ENCODE assay signal across 11 mouse cellular contexts in genomic region chr11:69623006-69623405, GRCm38 (mm10). TPM values are rescaled to one million over a fixed set of nuclear protein-coding genes. Genes with fewer than 3 reads are reported as not detected.
A peak's percentile ranks its signal among the peaks of the same experiment; 100 is the strongest.
DNase-seq lines count a peak whose midpoint lies in the region; ATAC-seq lines count a peak whose summit lies in the region.
"Had no signal": no experiment of that assay in that cellular context is flagged by ENCODE, and none has a peak within 500 bp of the region (broad histone marks: within the 10 kb centered on the region; RNA-seq: fewer than 3 reads in every experiment).

No protein-coding gene starts in this region.

- H3K27me3 ChIP-seq in kidney, embryonic 14.5 days (ENCODE audit: control insufficient read depth, insufficient read depth, low read length): no peaks in the 10 kb centered on the region
- H3K27me3 ChIP-seq in embryonic facial prominence, embryonic 13.5 days: no peaks in the 10 kb centered on the region
- H3K27me3 ChIP-seq in intestine, embryonic 15.5 days (replicated peaks): no peaks in the 10 kb centered on the region
- H3K27me3 ChIP-seq in midbrain, embryonic 16.5 days (ENCODE audit: control insufficient read depth, insufficient read depth, low read depth, low read length): no peaks in the 10 kb centered on the region

- ATAC-seq in kidney, embryonic 14.5 days (ENCODE audit: low FRiP score, low TSS enrichment): no peak
- no peak for ATAC-seq in embryonic facial prominence, embryonic 13.5 days (ENCODE audit: insufficient number of reproducible peaks, insufficient read depth, low FRiP score, low TSS enrichment, low read depth)
- no peak for ATAC-seq in intestine, embryonic 15.5 days
- no peak for ATAC-seq in midbrain, embryonic 16.5 days
- no peak for ATAC-seq in monocyte, adult 5-6 weeks (replicated peaks; ENCODE audit: insufficient number of reproducible peaks, low FRiP score, low TSS enrichment, poor library complexity, severe bottlenecking)

- H3K9me3 ChIP-seq in kidney, embryonic 14.5 days (ENCODE audit: control insufficient read depth, low read length): no peaks in the 10 kb centered on the region
- no peaks in the 10 kb centered on the region for H3K9me3 ChIP-seq in embryonic facial prominence, embryonic 13.5 days
- no peaks in the 10 kb centered on the region for H3K9me3 ChIP-seq in intestine, embryonic 15.5 days
- no peaks in the 10 kb centered on the region for H3K9me3 ChIP-seq in midbrain, embryonic 16.5 days (replicated peaks; ENCODE audit: control insufficient read depth, low read length, poor library complexity, severe bottlenecking)

- H3K27ac ChIP-seq in kidney, embryonic 14.5 days (ENCODE audit: low read depth, low read length): no peak overlapping the region
- H3K27ac ChIP-seq in embryonic facial prominence, embryonic 13.5 days: no peak overlapping the region
- H3K27ac ChIP-seq in intestine, embryonic 15.5 days: no peak overlapping the region
- H3K27ac ChIP-seq in midbrain, embryonic 16.5 days (ENCODE audit: low read length): no peak overlapping the region

- DNase-seq in kidney, adult 18-20 months: no peak
- no peak for DNase-seq in ovary, adult 18-20 months (ENCODE audit: low spot score)
- DNase-seq in adrenal gland, postnatal 4 days (ENCODE audit: low spot score in 2 of 2): no peak
- DNase-seq: heart, postnatal 36 days; right cerebral cortex, postnatal 25 days had no signal

- no peaks in the 10 kb centered on the region; the same call in 1 of the 2 replicates for H3K4me1 ChIP-seq in kidney, embryonic 14.5 days (ENCODE audit: control insufficient read depth, insufficient read depth, low read length)
- peaks cover 9% of the 10 kb centered on the region; the same call in 1 of the 2 replicates for H3K4me1 ChIP-seq in embryonic facial prominence, embryonic 13.5 days
- H3K4me1 ChIP-seq in intestine, embryonic 15.5 days (replicated peaks): peaks cover 10% of the 10 kb centered on the region; the same call in 1 of the 2 replicates
- peaks cover 10% of the 10 kb centered on the region for H3K4me1 ChIP-seq in midbrain, embryonic 16.5 days (ENCODE audit: control insufficient read depth, insufficient read depth, low read length)

- peak overlapping the region; percentile 71 for H3K4me2 ChIP-seq in kidney, embryonic 14.5 days (replicated peaks; ENCODE audit: low read depth, low read length)
- H3K4me2 ChIP-seq in embryonic facial prominence, embryonic 13.5 days: peak overlapping the region; percentile 64
- peak overlapping the region; percentile 81 for H3K4me2 ChIP-seq in intestine, embryonic 15.5 days (replicated peaks)
- H3K4me2 ChIP-seq in midbrain, embryonic 16.5 days (ENCODE audit: low read length): peak overlapping the region; percentile 75

- peak overlapping the region; percentile 67; the same call in 1 of the 2 replicates for H3K9ac ChIP-seq in kidney, embryonic 14.5 days (ENCODE audit: low read depth, low read length)
- H3K9ac ChIP-seq in embryonic facial prominence, embryonic 13.5 days: peak overlapping the region; percentile 79
- H3K9ac ChIP-seq in intestine, embryonic 15.5 days: no peak overlapping the region
- H3K9ac ChIP-seq in midbrain, embryonic 16.5 days (ENCODE audit: low read depth, low read length): peak overlapping the region; percentile 80; the same call in 1 of the 2 replicates

- H3K36me3 ChIP-seq in kidney, embryonic 14.5 days (ENCODE audit: control insufficient read depth, insufficient read depth, low read length): no peaks in the 10 kb centered on the region
- H3K36me3 ChIP-seq in embryonic facial prominence, embryonic 13.5 days: no peaks in the 10 kb centered on the region
- H3K36me3 ChIP-seq in intestine, embryonic 15.5 days: no peaks in the 10 kb centered on the region
- no peaks in the 10 kb centered on the region for H3K36me3 ChIP-seq in midbrain, embryonic 16.5 days (ENCODE audit: control insufficient read depth, insufficient read depth, low read length)

- peak overlapping the region; percentile 51 for H3K4me3 ChIP-seq in kidney, embryonic 14.5 days (ENCODE audit: low read length)
- H3K4me3 ChIP-seq in embryonic facial prominence, embryonic 13.5 days: peak overlapping the region; percentile 54
- H3K4me3 ChIP-seq in intestine, embryonic 15.5 days (replicated peaks): no peak overlapping the region
- H3K4me3 ChIP-seq in midbrain, embryonic 16.5 days (ENCODE audit: low read depth, low read length): peak overlapping the region; percentile 56

- WGBS in kidney, embryonic 14.5 days: 58% methylated on average over 4 of the region's 4 CpGs
- 66% methylated on average over 4 of the region's 4 CpGs for WGBS in embryonic facial prominence, embryonic 13.5 days
- WGBS in intestine, embryonic 15.5 days: 78% methylated on average over 4 of the region's 4 CpGs
- WGBS in midbrain, embryonic 16.5 days: 65% methylated on average over 4 of the region's 4 CpGs

RNA-seq across cellular contexts. Expression of gene Sat2, which starts 1.2 kb away (rescaled TPM):
- 16.9 and 22.6 TPM in 2 replicates for polyA plus RNA-seq in kidney, embryonic 14.5 days (2014; fragmentation: Nextera tagmentation; extraction: Ambion mirVana)
- 23.8 and 28.2 TPM in 2 replicates for polyA plus RNA-seq in embryonic facial prominence, embryonic 13.5 days (2015; fragmentation: Nextera tagmentation; extraction: Ambion mirVana)
- polyA plus RNA-seq in intestine, embryonic 15.5 days (2015; fragmentation: Nextera tagmentation; extraction: Ambion mirVana): 14.1 and 16.7 TPM in 2 replicates
- 23.8 and 27.1 TPM in 2 replicates for polyA plus RNA-seq in midbrain, embryonic 16.5 days (2015; fragmentation: Nextera tagmentation; extraction: Ambion mirVana)
- 10 to 100 TPM; 18.3 to 20.9 TPM for total RNA-seq in adrenal gland, postnatal 4 days (2021)
- 0.67 TPM in 1 of 3 replicates, not detected in the others for total RNA-seq in monocyte, adult 5-6 weeks (2017)
- total RNA-seq: CH12.LX had no signal

RNA-seq across cellular contexts. Expression of gene Shbg, which starts 5.3 kb away (rescaled TPM):
- polyA plus RNA-seq in kidney, embryonic 14.5 days (2014; fragmentation: Nextera tagmentation; extraction: Ambion mirVana): not detected in 2 replicates
- 0.50 TPM in 1 of 2 replicates, not detected in the other for polyA plus RNA-seq in embryonic facial prominence, embryonic 13.5 days (2015; fragmentation: Nextera tagmentation; extraction: Ambion mirVana)
- 0.34 and 0.43 TPM in 2 replicates for polyA plus RNA-seq in intestine, embryonic 15.5 days (2015; fragmentation: Nextera tagmentation; extraction: Ambion mirVana)
- polyA plus RNA-seq in midbrain, embryonic 16.5 days (2015; fragmentation: Nextera tagmentation; extraction: Ambion mirVana): not detected in 2 replicates
- under 1 TPM in 1 of 2 experiments, not detected in 1; 0.59 TPM for total RNA-seq in adrenal gland, postnatal 4 days (2021)
- not detected in 3 replicates for total RNA-seq in monocyte, adult 5-6 weeks (2017)
- total RNA-seq: CH12.LX; heart, postnatal 36 days had no signal

RNA-seq across cellular contexts. Expression of gene Fxr2, which starts 9.8 kb away (rescaled TPM):
- 30.7 and 33.3 TPM in 2 replicates for polyA plus RNA-seq in kidney, embryonic 14.5 days (2014; fragmentation: Nextera tagmentation; extraction: Ambion mirVana)
- 36.6 and 44.1 TPM in 2 replicates for polyA plus RNA-seq in embryonic facial prominence, embryonic 13.5 days (2015; fragmentation: Nextera tagmentation; extraction: Ambion mirVana)
- polyA plus RNA-seq in intestine, embryonic 15.5 days (2015; fragmentation: Nextera tagmentation; extraction: Ambion mirVana): 15.6 and 21.2 TPM in 2 replicates
- polyA plus RNA-seq in midbrain, embryonic 16.5 days (2015; fragmentation: Nextera tagmentation; extraction: Ambion mirVana): 33.3 and 37.3 TPM in 2 replicates
- total RNA-seq in adrenal gland, postnatal 4 days (2021): 100 to 1,000 TPM in 1 of 2 experiments, 10 to 100 TPM in 1; 89.3 to 111 TPM
- 64.6 to 83.5 TPM (median 67.9 TPM) in 3 replicates for total RNA-seq in monocyte, adult 5-6 weeks (2017)

RNA-seq across cellular contexts. Expression of gene Atp1b2, which starts 17.3 kb away (rescaled TPM):
- polyA plus RNA-seq in kidney, embryonic 14.5 days (2014; fragmentation: Nextera tagmentation; extraction: Ambion mirVana): 7.6 and 11.4 TPM in 2 replicates
- 7.9 and 8.3 TPM in 2 replicates for polyA plus RNA-seq in embryonic facial prominence, embryonic 13.5 days (2015; fragmentation: Nextera tagmentation; extraction: Ambion mirVana)
- 5.8 and 6.8 TPM in 2 replicates for polyA plus RNA-seq in intestine, embryonic 15.5 days (2015; fragmentation: Nextera tagmentation; extraction: Ambion mirVana)
- polyA plus RNA-seq in midbrain, embryonic 16.5 days (2015; fragmentation: Nextera tagmentation; extraction: Ambion mirVana): 65.8 and 95.2 TPM in 2 replicates
- total RNA-seq in adrenal gland, postnatal 4 days (2021): 10 to 100 TPM; 74.6 to 83.4 TPM
- not detected in 3 replicates for total RNA-seq in monocyte, adult 5-6 weeks (2017)
- total RNA-seq: CH12.LX had no signal

RNA-seq across cellular contexts. Expression of gene Sox15, which starts 32.1 kb away (rescaled TPM):
- 0.51 TPM in 1 of 2 replicates, not detected in the other for polyA plus RNA-seq in kidney, embryonic 14.5 days (2014; fragmentation: Nextera tagmentation; extraction: Ambion mirVana)
- 0.41 and 0.63 TPM in 2 replicates for polyA plus RNA-seq in embryonic facial prominence, embryonic 13.5 days (2015; fragmentation: Nextera tagmentation; extraction: Ambion mirVana)
- 0.20 TPM in 1 of 2 replicates, not detected in the other for polyA plus RNA-seq in intestine, embryonic 15.5 days (2015; fragmentation: Nextera tagmentation; extraction: Ambion mirVana)
- not detected in 2 replicates for polyA plus RNA-seq in midbrain, embryonic 16.5 days (2015; fragmentation: Nextera tagmentation; extraction: Ambion mirVana)
- under 1 TPM; 0.62 to 0.73 TPM for total RNA-seq in adrenal gland, postnatal 4 days (2021)
- 4.1 to 8.2 TPM in 2 of 3 replicates, not detected in the other for total RNA-seq in monocyte, adult 5-6 weeks (2017)
- total RNA-seq: heart, postnatal 36 days had no signal
